Mouse (Mus musculus) kidney, embryonic 15.5 days (tissue): Measurements from ENCODE around the gene Kirrel. TPM values are rescaled to one million over a fixed set of nuclear protein-coding genes. Genes with fewer than 3 reads are reported as not detected.

ENCODE experiments used
- ATAC-seq: fragments of 200-750 bp; cut with Nextera tagmentation; replicated peaks from 2 replicates; pipeline ENCODE4 v1.8.0; 2017; ENCODE audit warnings: moderate TSS enrichment; ENCODE audit not compliant: low FRiP score
- H3K27ac ChIP-seq: fragments of 300-500 bp; sonication (generic); 2 replicates; pipeline ENCODE4 v1.5.1; 2015; ENCODE audit warnings: mild to moderate bottlenecking, inconsistent platforms
- H3K27me3 ChIP-seq: fragments of 300-500 bp; sonication (generic); 2 replicates; pipeline ENCODE4 v1.6.1; 2015; ENCODE audit warnings: inconsistent platforms
- H3K36me3 ChIP-seq: fragments of 300-500 bp; sonication (generic); 2 replicates; pipeline ENCODE4 v1.6.1; 2015; ENCODE audit warnings: inconsistent platforms
- H3K4me1 ChIP-seq: fragments of 300-500 bp; sonication (generic); 2 replicates; pipeline ENCODE4 v1.6.1; 2015; ENCODE audit warnings: inconsistent platforms
- H3K4me2 ChIP-seq: fragments of 300-500 bp; sonication (generic); 2 replicates; pipeline ENCODE4 v1.6.1; 2015; ENCODE audit warnings: moderate library complexity, mild to moderate bottlenecking, inconsistent platforms
- H3K4me3 ChIP-seq: fragments of 300-500 bp; sonication (generic); replicated peaks from 2 replicates; pipeline ENCODE4 v1.5.1; 2015; ENCODE audit warnings: mild to moderate bottlenecking, inconsistent platforms
- H3K9ac ChIP-seq: fragments of 300-500 bp; sonication (generic); 2 replicates; pipeline ENCODE4 v1.6.1; 2015; ENCODE audit warnings: mild to moderate bottlenecking, inconsistent platforms
- H3K9me3 ChIP-seq: fragments of 300-500 bp; sonication (generic); replicated peaks from 2 replicates; pipeline ENCODE4 v1.6.1; 2016; ENCODE audit warnings: inconsistent platforms
- WGBS: fragments of 180-500 bp; shearing (Covaris S2); methylation state at CpG from one replicate; pipeline ENCODE4 v1.1.7; 2015; ENCODE audit warnings: mixed read lengths; 5-methylcytosine and 5-hydroxymethylcytosine counted together
- polyA plus RNA-seq: library from polyadenylated mRNA; unstranded; fragments of >200 nt; fragmentation: Nextera tagmentation; extraction: Ambion mirVana; gene quantifications from 2 replicates; pipeline ENCODE4 v1.2.1, GENCODE M21; 2015

Kirrel gene
- polyA plus RNA-seq, 1 experiment from 2014 or later: 18.5 TPM

DNA sequence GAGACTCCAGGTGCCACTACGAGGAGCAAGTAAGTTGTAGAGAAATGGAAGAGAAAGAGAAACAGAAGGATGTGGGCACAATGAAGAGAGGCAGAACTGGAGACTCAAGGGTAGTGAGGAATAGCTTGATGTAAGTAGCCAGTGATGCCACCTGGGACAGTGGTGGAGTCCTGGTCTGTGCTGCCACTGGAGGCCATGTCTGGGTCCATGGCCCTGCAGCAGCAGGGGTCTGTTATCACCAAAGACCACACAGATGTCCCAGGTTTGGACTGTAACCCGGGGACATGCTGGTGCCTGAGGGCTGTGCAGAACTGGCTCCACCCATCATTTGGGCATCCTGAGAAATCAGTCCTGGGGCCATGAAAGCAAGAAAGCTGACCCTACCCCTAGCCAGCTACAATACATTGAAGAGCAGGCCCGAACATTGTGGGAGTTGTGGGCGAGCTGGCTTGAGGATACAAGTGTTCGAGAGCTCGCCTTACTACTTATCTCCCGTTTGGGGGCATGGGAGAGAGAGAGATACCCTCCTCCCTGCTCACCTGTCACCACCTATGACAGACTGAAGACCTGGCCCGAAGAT, 107.1 kb downstream of the Kirrel start:
- 81% methylated on average over 8 of the region's 8 CpGs for WGBS
- Histone ChIP-seq H3K27me3 (no peaks in the 10 kb centered on the region), H3K9me3 (no peaks in the 10 kb centered on the region), H3K9ac (no peak overlapping the region), H3K4me3 (no peak overlapping the region), H3K27ac (no peak overlapping the region), H3K4me2 (no peak overlapping the region), H3K4me1 (no peaks in the 10 kb centered on the region), H3K36me3 (no peaks in the 10 kb centered on the region)
- ATAC-seq: no peak

DNA sequence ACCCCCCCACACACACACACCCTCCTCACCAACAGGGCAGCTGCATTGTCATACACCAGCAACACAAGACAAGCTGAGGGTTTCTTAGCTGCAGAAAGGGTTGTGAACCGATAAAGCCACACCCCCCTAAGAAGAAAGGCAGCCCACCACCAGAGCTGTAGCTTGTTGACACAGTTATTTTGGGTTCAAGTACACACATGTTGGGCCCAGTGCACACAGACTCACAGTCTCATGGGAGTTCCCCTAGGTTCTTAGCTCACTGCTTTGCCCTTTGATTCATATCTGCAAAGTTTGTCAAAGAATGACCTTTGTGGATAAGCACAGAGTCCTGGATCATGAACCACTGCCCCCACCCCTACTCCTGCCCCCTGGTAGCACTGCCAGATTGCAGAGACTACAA, 120.6 kb downstream of the Kirrel start:
- Histone ChIP-seq H3K4me3 (no peak overlapping the region), H3K4me2 (no peak overlapping the region), H3K9me3 (no peaks in the 10 kb centered on the region), H3K36me3 (no peaks in the 10 kb centered on the region), H3K9ac (no peak overlapping the region), H3K27me3 (no peaks in the 10 kb centered on the region), H3K4me1 (no peaks in the 10 kb centered on the region), H3K27ac (no peak overlapping the region)
- no peak for ATAC-seq
- WGBS: 88% methylated on average over 1 of the region's 1 CpGs

DNA sequence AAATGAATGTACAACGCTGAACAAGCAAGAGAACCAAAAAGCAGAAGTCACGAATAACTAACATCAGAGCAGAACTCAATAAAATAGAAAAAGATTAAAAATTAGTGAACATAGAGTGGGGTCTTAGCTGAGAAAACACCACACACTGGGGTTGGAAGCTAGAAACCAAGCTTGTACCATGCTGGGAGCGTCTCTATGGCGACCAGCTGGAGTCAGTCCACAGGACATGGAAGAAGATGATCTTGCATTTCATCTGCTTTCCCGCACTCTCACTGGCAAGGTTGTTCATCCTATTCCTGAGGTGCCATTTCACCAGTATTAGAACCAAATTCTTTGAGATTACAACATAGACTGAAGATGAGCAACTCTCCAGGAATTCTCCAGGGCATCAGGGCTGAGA, 126.7 kb downstream of the Kirrel start:
- 89% methylated on average over 5 of the region's 5 CpGs for WGBS
- no peak overlapping the region for H3K4me2 ChIP-seq

DNA sequence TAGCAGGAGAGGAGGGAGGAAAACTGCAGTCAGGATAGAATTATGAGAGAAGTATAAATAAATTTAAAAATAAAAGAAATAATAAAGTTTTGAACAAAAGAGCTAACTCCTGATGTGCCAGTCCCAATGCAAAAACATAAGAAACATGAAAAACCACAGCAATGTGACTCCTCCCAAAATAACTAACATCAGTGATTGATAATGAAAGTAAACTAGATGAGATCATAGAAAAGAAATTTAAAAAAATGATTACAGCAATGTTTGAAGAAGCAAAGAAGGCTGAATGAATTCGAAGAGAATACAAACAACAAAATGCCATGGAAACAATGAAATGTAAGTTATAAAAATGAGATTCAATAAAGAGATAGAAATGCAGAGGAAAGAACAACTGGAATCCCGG, 132.8 kb downstream of the Kirrel start:
- Histone ChIP-seq H3K9ac (no peak overlapping the region), H3K9me3 (no peaks in the 10 kb centered on the region), H3K4me3 (no peak overlapping the region), H3K4me1 (no peaks in the 10 kb centered on the region), H3K4me2 (no peak overlapping the region), H3K27me3 (no peaks in the 10 kb centered on the region), H3K27ac (no peak overlapping the region), H3K36me3 (no peaks in the 10 kb centered on the region)
- 75% methylated on average over 2 of the region's 2 CpGs for WGBS
- ATAC-seq: no peak

More for the DNA sequence above, 126.7 kb downstream of the Kirrel start:
- no peaks in the 10 kb centered on the region for H3K36me3 ChIP-seq
- H3K27me3 ChIP-seq: no peaks in the 10 kb centered on the region
- H3K9me3 ChIP-seq: no peaks in the 10 kb centered on the region
- no peaks in the 10 kb centered on the region for H3K4me1 ChIP-seq
- no peak overlapping the region for H3K9ac ChIP-seq
- no peak for ATAC-seq
- H3K27ac ChIP-seq: no peak overlapping the region
- H3K4me3 ChIP-seq: no peak overlapping the region

DNA sequence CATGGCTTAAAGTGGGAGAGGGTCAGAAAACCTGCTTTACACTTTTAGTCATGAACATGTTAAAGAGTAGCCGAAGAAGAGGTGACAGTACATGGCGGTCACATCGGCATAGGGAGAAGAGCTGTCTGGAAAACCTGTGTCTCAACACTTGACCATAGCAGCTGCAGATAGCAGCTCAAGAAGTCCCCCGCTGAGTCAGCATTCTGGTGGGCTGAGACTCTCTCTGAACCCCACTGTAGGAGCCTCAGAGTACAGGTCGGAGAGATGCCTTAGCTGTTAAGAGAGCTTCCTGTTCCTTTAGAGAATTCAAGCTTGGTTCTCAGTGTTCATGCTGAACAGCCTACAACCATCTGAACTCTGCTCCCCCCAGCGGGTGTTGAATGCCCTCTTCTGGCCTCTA, 136.0 kb downstream of the Kirrel start:
- Histone ChIP-seq H3K36me3 (no peaks in the 10 kb centered on the region), H3K9ac (no peak overlapping the region), H3K4me2 (no peak overlapping the region), H3K27ac (no peak overlapping the region), H3K27me3 (no peaks in the 10 kb centered on the region), H3K4me1 (no peaks in the 10 kb centered on the region), H3K9me3 (no peaks in the 10 kb centered on the region), H3K4me3 (no peak overlapping the region)
- no peak for ATAC-seq
- 83% methylated on average over 6 of the region's 6 CpGs for WGBS

DNA sequence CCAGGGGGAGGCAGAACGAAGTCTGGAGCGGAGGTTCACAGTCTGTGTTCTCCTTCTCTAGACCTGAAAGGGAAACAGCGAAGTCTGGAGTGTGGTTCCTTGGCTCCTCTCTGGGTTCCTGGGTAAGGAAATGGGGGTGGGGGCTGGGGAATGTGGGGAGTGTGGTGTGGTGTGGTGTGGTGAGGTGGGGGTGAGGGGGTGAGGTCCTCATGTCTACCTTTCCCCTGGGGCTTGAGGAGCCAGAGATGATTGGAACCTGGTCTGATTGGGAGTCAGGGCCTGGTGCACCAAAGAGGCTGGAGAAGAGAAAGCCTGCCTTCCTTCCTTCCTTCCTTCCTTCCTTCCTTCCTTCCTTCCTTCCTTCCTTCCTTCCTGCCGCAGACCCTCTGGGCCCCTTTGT, 140.5 kb downstream of the Kirrel start:
- H3K9me3 ChIP-seq: no peaks in the 10 kb centered on the region

DNA sequence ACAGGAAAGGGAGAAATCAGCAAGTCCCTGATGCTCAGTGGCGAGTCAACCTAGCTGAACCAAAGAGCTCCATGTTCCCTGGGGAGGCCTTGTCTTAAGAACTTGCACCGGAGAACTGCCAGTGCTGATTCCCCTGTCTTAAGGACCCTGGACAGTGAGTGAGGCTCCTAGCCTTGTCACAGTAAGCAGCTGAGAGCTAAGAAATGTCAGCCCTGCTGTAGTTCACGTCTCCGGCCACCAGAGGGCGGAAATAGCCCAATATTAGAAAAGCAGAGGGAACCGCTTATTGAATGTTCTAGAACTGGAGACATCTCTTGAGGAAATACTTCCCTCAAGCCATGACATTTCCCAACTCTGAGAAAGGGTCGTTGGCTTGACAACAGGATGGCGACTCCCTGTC, 141.2 kb downstream of the Kirrel start:
- 0 out of 2 replicates have a peak, but pooled peaks have one; percentile 40 for ATAC-seq
- WGBS: 18% methylated on average over 8 of the region's 8 CpGs

More for the DNA sequence above, 140.5 kb downstream of the Kirrel start:
- Histone ChIP-seq H3K4me2 (no peak overlapping the region), H3K4me1 (no peaks in the 10 kb centered on the region), H3K27ac (no peak overlapping the region), H3K4me3 (no peak overlapping the region), H3K36me3 (no peaks in the 10 kb centered on the region), H3K9ac (no peak overlapping the region), H3K27me3 (no peaks in the 10 kb centered on the region)
- no peak for ATAC-seq
- 90% methylated on average over 4 of the region's 4 CpGs for WGBS

DNA sequence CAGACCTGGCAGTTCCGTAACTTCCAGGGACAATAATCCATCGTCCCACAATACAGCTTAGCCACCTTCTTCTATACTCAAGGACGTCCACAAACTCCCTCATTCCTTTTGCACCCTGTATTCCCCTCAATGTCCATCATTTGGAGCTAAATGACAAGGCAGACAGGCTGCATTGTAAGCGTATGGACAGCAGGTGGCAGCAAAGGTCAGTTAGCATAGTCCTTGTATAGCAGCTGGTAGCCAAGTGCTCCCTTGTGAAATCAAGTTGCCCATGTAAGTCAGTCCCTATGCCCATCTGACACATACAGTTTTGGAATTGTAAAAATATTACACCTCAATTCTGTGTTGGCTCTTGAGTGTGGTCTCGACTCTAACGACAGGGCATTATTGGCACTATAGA, 143.7 kb downstream of the Kirrel start:
- ATAC-seq: no peak
- Histone ChIP-seq H3K9ac (no peak overlapping the region), H3K4me2 (no peak overlapping the region), H3K9me3 (no peaks in the 10 kb centered on the region), H3K4me1 (no peaks in the 10 kb centered on the region), H3K4me3 (no peak overlapping the region), H3K27me3 (no peaks in the 10 kb centered on the region), H3K27ac (no peak overlapping the region), H3K36me3 (no peaks in the 10 kb centered on the region)
- 28% methylated on average over 6 of the region's 6 CpGs for WGBS

More for the DNA sequence above, 141.2 kb downstream of the Kirrel start:
- Histone ChIP-seq H3K4me3 (no peak overlapping the region), H3K27me3 (no peaks in the 10 kb centered on the region), H3K4me2 (no peak overlapping the region), H3K27ac (no peak overlapping the region), H3K36me3 (no peaks in the 10 kb centered on the region), H3K4me1 (no peaks in the 10 kb centered on the region), H3K9me3 (no peaks in the 10 kb centered on the region), H3K9ac (no peak overlapping the region)

Other genes starting within 250 kb of the Kirrel start
- 29.2 and 31.9 TPM in 2 replicates for gene Cd1d1, start 175.3 kb downstream of the Kirrel start, polyA plus RNA-seq
- gene Fcrls, start 89.0 kb upstream of the Kirrel start, polyA plus RNA-seq: 5.1 TPM in 2 replicates
- gene Cd5l, start 183.1 kb upstream of the Kirrel start, polyA plus RNA-seq: 0.68 and 0.80 TPM in 2 replicates
- 0.36 and 0.66 TPM in 2 replicates for gene Fcrl1, start 201.6 kb upstream of the Kirrel start, polyA plus RNA-seq